Mouse (Mus musculus): ENCODE measurements around the gene Rnd1.

- TF ChIP-seq CTCF (IDR thresholded peaks at IDR 0.05; ENCODE audit: extremely low read depth, insufficient read depth, insufficient read length, insufficient replicate concordance): no peak
- no peak for TF ChIP-seq POLR2A (IDR thresholded peaks at IDR 0.05; ENCODE audit: low read depth, low read length)
Measured at GRCm38 (mm10) chr15:98691486-98692147, 14.4 kb upstream of the Rnd1 start.
